Mouse (Mus musculus): ENCODE data around the gene Riok1. TPM values are rescaled to one million over a fixed set of nuclear protein-coding genes. Genes with fewer than 3 reads are reported as not detected.

The Riok1 gene
- total RNA-seq (2017), result 161 to 230 TPM (median 187 TPM) in 3 replicates

GRCm38 (mm10) chr13:38036343-38037043 is at the start of gene Riok1:
Gene Riok1, plus strand, starts transcription at chr13:38036995.
- no peak for ATAC-seq (replicated peaks; ENCODE audit: insufficient number of reproducible peaks, low FRiP score, low TSS enrichment, poor library complexity, severe bottlenecking)

- ATAC-seq (replicated peaks; ENCODE audit: insufficient number of reproducible peaks, low FRiP score, low TSS enrichment, poor library complexity, severe bottlenecking), result no peak
Measured at GRCm38 (mm10) chr13:37989701-37990100, 47.1 kb upstream of the Riok1 start.

- no peak for ATAC-seq (replicated peaks; ENCODE audit: insufficient number of reproducible peaks, low FRiP score, low TSS enrichment, poor library complexity, severe bottlenecking)
Measured at GRCm38 (mm10) chr13:37992638-37993371, 44.0 kb upstream of the Riok1 start.

- no peak for ATAC-seq (replicated peaks; ENCODE audit: insufficient number of reproducible peaks, low FRiP score, low TSS enrichment, poor library complexity, severe bottlenecking)
Measured at GRCm38 (mm10) chr13:37993376-37993703, 43.5 kb upstream of the Riok1 start.

- peak; percentile 91 for ATAC-seq (replicated peaks; ENCODE audit: insufficient number of reproducible peaks, low FRiP score, low TSS enrichment, poor library complexity, severe bottlenecking)
Measured at GRCm38 (mm10) chr13:37993704-37994404, 42.9 kb upstream of the Riok1 start, which contains the start of gene Ssr1. Gene Ssr1, minus strand, starts transcription at chr13:37994217.

GRCm38 (mm10) chr13:37994405-37994749 is 42.4 kb upstream of the Riok1 start:
- ATAC-seq (replicated peaks; ENCODE audit: insufficient number of reproducible peaks, low FRiP score, low TSS enrichment, poor library complexity, severe bottlenecking), result no peak

GRCm38 (mm10) chr13:37999713-38000112 is 37.1 kb upstream of the Riok1 start:
- ATAC-seq (replicated peaks; ENCODE audit: insufficient number of reproducible peaks, low FRiP score, low TSS enrichment, poor library complexity, severe bottlenecking), result no peak

GRCm38 (mm10) chr13:38002461-38002860 is 34.3 kb upstream of the Riok1 start:
- no peak for ATAC-seq (replicated peaks; ENCODE audit: insufficient number of reproducible peaks, low FRiP score, low TSS enrichment, poor library complexity, severe bottlenecking)

- ATAC-seq (replicated peaks; ENCODE audit: insufficient number of reproducible peaks, low FRiP score, low TSS enrichment, poor library complexity, severe bottlenecking), result no peak
Measured at GRCm38 (mm10) chr13:38007972-38008371, 28.8 kb upstream of the Riok1 start.

- ATAC-seq (replicated peaks; ENCODE audit: insufficient number of reproducible peaks, low FRiP score, low TSS enrichment, poor library complexity, severe bottlenecking), result peak; percentile 92
Measured at GRCm38 (mm10) chr13:38009721-38010408, 26.9 kb upstream of the Riok1 start.

- ATAC-seq (replicated peaks; ENCODE audit: insufficient number of reproducible peaks, low FRiP score, low TSS enrichment, poor library complexity, severe bottlenecking), result peak; percentile 91
Measured at GRCm38 (mm10) chr13:38010444-38010910, 26.3 kb upstream of the Riok1 start.

- ATAC-seq (replicated peaks; ENCODE audit: insufficient number of reproducible peaks, low FRiP score, low TSS enrichment, poor library complexity, severe bottlenecking), result no peak
Measured at GRCm38 (mm10) chr13:38012436-38012835, 24.4 kb upstream of the Riok1 start.

- ATAC-seq (replicated peaks; ENCODE audit: insufficient number of reproducible peaks, low FRiP score, low TSS enrichment, poor library complexity, severe bottlenecking), result no peak
Measured at GRCm38 (mm10) chr13:38015591-38015990, 21.2 kb upstream of the Riok1 start.

GRCm38 (mm10) chr13:38018791-38019190 is 18.0 kb upstream of the Riok1 start:
- no peak for ATAC-seq (replicated peaks; ENCODE audit: insufficient number of reproducible peaks, low FRiP score, low TSS enrichment, poor library complexity, severe bottlenecking)

GRCm38 (mm10) chr13:38025874-38026273 is 10.9 kb upstream of the Riok1 start:
- no peak for ATAC-seq (replicated peaks; ENCODE audit: insufficient number of reproducible peaks, low FRiP score, low TSS enrichment, poor library complexity, severe bottlenecking)

- peak; percentile 79 for ATAC-seq (replicated peaks; ENCODE audit: insufficient number of reproducible peaks, low FRiP score, low TSS enrichment, poor library complexity, severe bottlenecking)
Measured at GRCm38 (mm10) chr13:38027618-38028248, 9.1 kb upstream of the Riok1 start.

- no peak for ATAC-seq (replicated peaks; ENCODE audit: insufficient number of reproducible peaks, low FRiP score, low TSS enrichment, poor library complexity, severe bottlenecking)
Measured at GRCm38 (mm10) chr13:38028407-38028806, 8.4 kb upstream of the Riok1 start.

- ATAC-seq (replicated peaks; ENCODE audit: insufficient number of reproducible peaks, low FRiP score, low TSS enrichment, poor library complexity, severe bottlenecking), result peak; percentile 97
Measured at GRCm38 (mm10) chr13:38037044-38037687, 371 bp downstream of the Riok1 start, which contains the start of gene Cage1. Gene Cage1, minus strand, starts transcription at chr13:38037069.
